Mouse (Mus musculus) heart, adult 18-20 months (tissue): ENCODE measurements around the gene Mtmr10. TPM values are rescaled to one million over a fixed set of nuclear protein-coding genes. Genes with fewer than 3 reads are reported as not detected.
A peak's percentile ranks its signal among the peaks of the same experiment; 100 is the strongest.

ENCODE experiments used
- DNase-seq, 2 experiments: peaks; one replicate each; pipeline ENCODE4 v3.0.0; 2021 to 2022; ENCODE audit warnings: mixed read lengths in 1 of 2
- microRNA-seq, 2 experiments: library from miRNA; unstranded; fragments of <30 nt; microRNA quantifications; one replicate each; pipeline ENCODE4 v1.2.0; 2022
- total RNA-seq, 2 experiments: library from RNA; stranded (reverse); gene quantifications; 2 replicates each; pipeline ENCODE4 v1.2.3; 2021

Mtmr10 gene
- total RNA-seq, 2 experiments from 2014 or later: 14.2 to 14.3 TPM

- no peak for DNase-seq
Observed at GRCm38 (mm10) chr7:64371940-64372878, 84.8 kb downstream of the Mtmr10 start.

- no peak for DNase-seq
Observed at GRCm38 (mm10) chr7:64373147-64373829, 85.8 kb downstream of the Mtmr10 start.

GRCm38 (mm10) chr7:64373830-64374562 is 86.5 kb downstream of the Mtmr10 start, which contains the start of gene Fan1:
Fan1 (minus strand) TSS chr7:64374095.
- peak; percentile 91 to 97 for DNase-seq

Small RNA genes lying within 50 kb of the gene (microRNA-seq; reads per million reads assigned to microRNA genes)
- 0 reads per million in 2 experiments for gene Mir6416

Other genes starting within 250 kb of the Mtmr10 start
- under 1 TPM in 1 of 2 experiments, not detected in 1; 0.28 TPM for gene Trpm1, start 133.8 kb upstream of the Mtmr10 start, total RNA-seq
- gene Fan1, start 86.4 kb downstream of the Mtmr10 start, total RNA-seq: 10 to 100 TPM in 1 of 2 experiments, 1 to 10 TPM in 1; 8.9 to 10.1 TPM
- gene Mphosph10, start 104.6 kb downstream of the Mtmr10 start, total RNA-seq: 10 to 100 TPM; 11.9 to 13.5 TPM
- 100 to 1,000 TPM; 169 to 199 TPM for gene Mcee, start 105.0 kb downstream of the Mtmr10 start, total RNA-seq
- gene Apba2, start 214.1 kb downstream of the Mtmr10 start, total RNA-seq: under 1 TPM; 0.35 to 0.59 TPM